Mouse (Mus musculus): ENCODE measurements at regions not wholly inside any gene's neighbourhood (a gene's known extent, or its start where the extent isn't known, plus 50 kb on each side); places are given as distances from the start of the nearest gene placed in this dataset.

- Histone ChIP-seq H3K4me3 (no peak overlapping the region), H3K9me3 (no peaks in the 10 kb centered on the region), H3K4me1 (no peaks in the 10 kb centered on the region), H3K9ac (no peak overlapping the region), H3K4me2 (no peak overlapping the region), H3K27me3 (no peaks in the 10 kb centered on the region), H3K27ac (no peak overlapping the region), H3K36me3 (no peaks in the 10 kb centered on the region)
- no peak for ATAC-seq (ENCODE audit: insufficient number of reproducible peaks, low FRiP score, low TSS enrichment, low read depth)
- 15% methylated on average over 3 of the region's 3 CpGs for WGBS
Observed at GRCm38 (mm10) chr9:49879361-49880128, 80.8 kb upstream of the Ncam1 start.

GRCm38 (mm10) chr9:49874881-49875280 is 76.2 kb upstream of the Ncam1 start:
- 74% methylated on average over 2 of the region's 2 CpGs for WGBS
- Histone ChIP-seq H3K27ac (no peak overlapping the region), H3K4me2 (no peak overlapping the region), H3K27me3 (no peaks in the 10 kb centered on the region), H3K4me3 (no peak overlapping the region), H3K4me1 (peaks cover 10% of the 10 kb centered on the region), H3K9me3 (no peaks in the 10 kb centered on the region), H3K36me3 (no peaks in the 10 kb centered on the region), H3K9ac (no peak overlapping the region)
- no peak for ATAC-seq (ENCODE audit: insufficient number of reproducible peaks, low FRiP score, low TSS enrichment, low read depth)

- H3K27me3 ChIP-seq = no peaks in the 10 kb centered on the region
- peak; percentile 63; the same call in 1 of the 2 replicates for ATAC-seq (ENCODE audit: insufficient number of reproducible peaks, low FRiP score, low TSS enrichment, low read depth)
- H3K4me3 ChIP-seq = peak overlapping the region; percentile 7; the same call in 1 of the 2 replicates
- peak overlapping the region; percentile 34 for H3K4me2 ChIP-seq
- no peaks in the 10 kb centered on the region for H3K9me3 ChIP-seq
- H3K9ac ChIP-seq = no peak overlapping the region
- H3K27ac ChIP-seq = no peak overlapping the region
- peaks cover 10% of the 10 kb centered on the region for H3K4me1 ChIP-seq
- WGBS = 7% methylated on average over 3 of the region's 3 CpGs
- no peaks in the 10 kb centered on the region for H3K36me3 ChIP-seq
Observed at GRCm38 (mm10) chr9:49873550-49873949, 74.8 kb upstream of the Ncam1 start.

- H3K9ac ChIP-seq = no peak overlapping the region
- no peaks in the 10 kb centered on the region for H3K36me3 ChIP-seq
- ATAC-seq (ENCODE audit: insufficient number of reproducible peaks, low FRiP score, low TSS enrichment, low read depth) = no peak
- no peaks in the 10 kb centered on the region for H3K4me1 ChIP-seq
- H3K27ac ChIP-seq = no peak overlapping the region
- no peaks in the 10 kb centered on the region for H3K27me3 ChIP-seq
- no peak overlapping the region for H3K4me3 ChIP-seq
- no peak overlapping the region for H3K4me2 ChIP-seq
- no peaks in the 10 kb centered on the region for H3K9me3 ChIP-seq
- 87% methylated on average over 3 of the region's 3 CpGs for WGBS
Observed at GRCm38 (mm10) chr9:49851522-49851921, 52.8 kb upstream of the Ncam1 start.

- Histone ChIP-seq H3K27ac (no peak overlapping the region), H3K27me3 (no peaks in the 10 kb centered on the region), H3K36me3 (no peaks in the 10 kb centered on the region), H3K4me1 (no peaks in the 10 kb centered on the region), H3K4me3 (no peak overlapping the region), H3K4me2 (no peak overlapping the region), H3K9me3 (no peaks in the 10 kb centered on the region), H3K9ac (no peak overlapping the region)
- 30% methylated on average over 2 of the region's 2 CpGs for WGBS
- ATAC-seq (ENCODE audit: insufficient number of reproducible peaks, low FRiP score, low TSS enrichment, low read depth) = no peak
Observed at GRCm38 (mm10) chr9:49849442-49849841, 50.7 kb upstream of the Ncam1 start.

- 17% methylated on average over 6 of the region's 6 CpGs for WGBS
- H3K9ac ChIP-seq = no peak overlapping the region
- H3K4me3 ChIP-seq = no peak overlapping the region
- no peaks in the 10 kb centered on the region for H3K9me3 ChIP-seq
- no peak overlapping the region for H3K4me2 ChIP-seq
- H3K27ac ChIP-seq = no peak overlapping the region
- H3K4me1 ChIP-seq = no peaks in the 10 kb centered on the region
- H3K27me3 ChIP-seq = no peaks in the 10 kb centered on the region
- H3K36me3 ChIP-seq = no peaks in the 10 kb centered on the region
- no peak for ATAC-seq (ENCODE audit: insufficient number of reproducible peaks, low FRiP score, low TSS enrichment, low read depth)
Observed at GRCm38 (mm10) chr9:49848943-49849342, 50.2 kb upstream of the Ncam1 start.
